Mouse (Mus musculus): ENCODE data around the gene Bcs1l. TPM values are rescaled to one million over a fixed set of nuclear protein-coding genes. Genes with fewer than 3 reads are reported as not detected.

Gene Bcs1l
- total RNA-seq, 2 experiments from 2014 or later = 20.6 to 21.6 TPM

Small RNAs within 50 kb of the gene (microRNA-seq; reads per million reads assigned to microRNA genes)
- not detected for gene Gm25035

Other genes with a start within 250 kb of the Bcs1l start
- gene Catip, start 226.2 kb upstream of the Bcs1l start, total RNA-seq (2021) = under 1 TPM in 1 of 2 experiments, not detected in 1; 0.11 TPM
- 1 to 10 TPM; 3.6 to 8.1 TPM for gene Slc11a1, start 213.1 kb upstream of the Bcs1l start, total RNA-seq (2021)
- 100 to 1,000 TPM; 107 TPM for gene Ctdsp1, start 196.8 kb upstream of the Bcs1l start, total RNA-seq (2021)
- gene Vil1, start 178.9 kb upstream of the Bcs1l start, total RNA-seq (2021) = under 1 TPM in 1 of 2 experiments, not detected in 1; 0.11 TPM
- gene Cnot9, start 82.2 kb upstream of the Bcs1l start, total RNA-seq (2021) = 10 to 100 TPM; 12.1 to 13.1 TPM
- 10 to 100 TPM; 58.2 to 66.9 TPM for gene Plcd4, start 45.4 kb upstream of the Bcs1l start, total RNA-seq (2021)
- gene Usp37, start 44.0 kb upstream of the Bcs1l start, total RNA-seq (2021) = 1 to 10 TPM; 7.2 to 7.8 TPM
- gene Zfp142, start within 50 bp of the Bcs1l start, total RNA-seq (2021) = 1 to 10 TPM; 8.7 to 9.7 TPM
- 10 to 100 TPM; 16.2 to 16.5 TPM for gene Rnf25, start 13.1 kb downstream of the Bcs1l start, total RNA-seq (2021)
- under 1 TPM; 0.27 to 0.28 TPM for gene Stk36, start 13.2 kb downstream of the Bcs1l start, total RNA-seq (2021)
- gene Ttll4, start 73.5 kb downstream of the Bcs1l start, total RNA-seq (2021) = 10 to 100 TPM in 1 of 2 experiments, 1 to 10 TPM in 1; 9.0 to 11.0 TPM
- gene Cyp27a1, start 125.3 kb downstream of the Bcs1l start, total RNA-seq (2021) = 10 to 100 TPM; 55.7 to 57.8 TPM
- gene Prkag3, start 160.9 kb downstream of the Bcs1l start, total RNA-seq (2021) = 100 to 1,000 TPM in 1 of 2 experiments, 10 to 100 TPM in 1; 75.0 to 102 TPM
- gene Wnt6, start 183.6 kb downstream of the Bcs1l start, total RNA-seq (2021) = under 1 TPM; 0.45 to 0.50 TPM
- under 1 TPM; 0.11 to 0.14 TPM for gene Wnt10a, start 203.2 kb downstream of the Bcs1l start, total RNA-seq (2021)

All from gastrocnemius, adult 18-20 months (tissue).